Mouse (Mus musculus): ENCODE measurements around the gene Ndufaf8. TPM values are rescaled to one million over a fixed set of nuclear protein-coding genes. Genes with fewer than 3 reads are reported as not detected.

Ndufaf8 gene
- polyA plus RNA-seq (2012; rRNA removed), result 19.1 and 19.6 TPM in 2 replicates

GRCm38 (mm10) chr11:120098588-120099511 is at the start of gene Ndufaf8, which contains the start of gene Tepsin:
Gene Ndufaf8 (plus strand): TSS chr11:120098928.
Gene Tepsin (minus strand): TSS chr11:120098731.

GRCm38 (mm10) chr11:120086702-120087152 is 12.0 kb upstream of the Ndufaf8 start, which contains the start of gene Cep131:
Gene Cep131 (minus strand): TSS chr11:120086827.

Other genes with a start within 250 kb of the Ndufaf8 start
- 14.8 and 15.4 TPM in 2 replicates for gene Chmp6, start 185.5 kb upstream of the Ndufaf8 start, polyA plus RNA-seq (2012; rRNA removed)
- 5.0 and 5.2 TPM in 2 replicates for gene Baiap2, start 156.2 kb upstream of the Ndufaf8 start, polyA plus RNA-seq (2012; rRNA removed)
- gene Aatk, start 51.8 kb upstream of the Ndufaf8 start, polyA plus RNA-seq (2012; rRNA removed), result 0.38 and 0.48 TPM in 2 replicates
- 3.4 and 4.1 TPM in 2 replicates for gene Cep131, start 12.1 kb upstream of the Ndufaf8 start, polyA plus RNA-seq (2012; rRNA removed)
- gene Tepsin, start 197 bp upstream of the Ndufaf8 start, polyA plus RNA-seq (2012; rRNA removed), result 9.1 and 11.0 TPM in 2 replicates
- gene Slc38a10, start 52.4 kb downstream of the Ndufaf8 start, polyA plus RNA-seq (2012; rRNA removed), result 19.0 and 21.5 TPM in 2 replicates
- 1.3 and 1.7 TPM in 2 replicates for gene Bahcc1, start 134.0 kb downstream of the Ndufaf8 start, polyA plus RNA-seq (2012; rRNA removed)
- 238 and 303 TPM in 2 replicates for gene Actg1, start 249.6 kb downstream of the Ndufaf8 start, polyA plus RNA-seq (2012; rRNA removed)

All from liver, embryonic 14 days (tissue).